Mouse (Mus musculus): Measurements from ENCODE around the gene Arl6. TPM values are rescaled to one million over a fixed set of nuclear protein-coding genes. Genes with fewer than 3 reads are reported as not detected.

The Arl6 gene
- polyA plus RNA-seq, 1 experiment from 2014 or later, result 22.6 TPM

DNA sequence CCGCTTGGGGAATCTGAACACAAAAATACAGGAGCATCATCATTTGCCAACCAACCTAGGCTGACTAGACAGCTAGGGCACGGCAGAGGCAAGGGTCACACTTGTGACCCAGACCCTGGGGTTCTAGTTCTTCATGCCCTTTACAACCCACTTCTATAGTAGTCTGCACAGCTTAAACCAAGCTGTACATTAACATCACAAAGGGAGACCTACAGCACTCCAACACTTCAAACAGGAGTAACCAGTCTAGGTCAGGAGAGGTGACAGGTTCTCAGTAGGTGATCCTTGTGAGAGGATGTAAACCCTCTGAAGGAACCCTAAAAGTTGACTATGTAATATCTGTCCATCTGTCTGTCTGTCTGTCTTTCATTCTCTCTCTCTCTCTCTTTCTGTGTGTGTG is 73.6 kb downstream of the Arl6 start:
- no peak overlapping the region for H3K27ac ChIP-seq (ENCODE audit: poor library complexity, severe bottlenecking)
- no peak overlapping the region for H3K9ac ChIP-seq
- H3K27me3 ChIP-seq (replicated peaks), result no peaks in the 10 kb centered on the region
- ATAC-seq (ENCODE audit: insufficient number of reproducible peaks, low FRiP score), result no peak
- H3K9me3 ChIP-seq (replicated peaks), result no peaks in the 10 kb centered on the region
- peaks cover 43% of the 10 kb centered on the region for H3K4me1 ChIP-seq (replicated peaks)
- no peak overlapping the region for H3K4me2 ChIP-seq
- peaks cover 13% of the 10 kb centered on the region for H3K36me3 ChIP-seq
- no peak overlapping the region for H3K4me3 ChIP-seq
- WGBS, result 86% methylated on average over 2 of the region's 2 CpGs

DNA sequence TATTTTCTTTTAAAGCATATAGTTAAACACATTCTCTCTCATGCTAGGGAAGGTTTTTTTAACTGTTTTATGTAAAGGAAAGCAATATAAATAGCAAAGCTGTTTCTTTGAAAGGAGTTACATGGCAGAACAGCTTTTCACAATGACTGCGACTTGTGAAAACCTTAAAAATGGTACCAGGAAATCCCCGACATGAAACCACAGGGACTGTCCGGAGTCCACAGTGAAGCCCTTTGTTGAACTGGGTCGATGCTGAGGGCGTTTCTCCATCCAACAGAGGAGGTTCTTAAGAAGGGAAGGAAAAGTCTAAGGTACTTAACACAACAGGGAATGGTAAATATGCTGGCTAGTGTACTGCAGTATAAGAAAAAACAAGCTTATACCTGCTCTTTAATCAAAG is 75.2 kb downstream of the Arl6 start:
- WGBS, result 82% methylated on average over 5 of the region's 5 CpGs
- H3K4me3 ChIP-seq, result no peak overlapping the region
- no peak for ATAC-seq (ENCODE audit: insufficient number of reproducible peaks, low FRiP score)
- H3K27me3 ChIP-seq (replicated peaks), result no peaks in the 10 kb centered on the region
- no peak overlapping the region for H3K9ac ChIP-seq
- peaks cover 23% of the 10 kb centered on the region for H3K36me3 ChIP-seq
- no peak overlapping the region for H3K4me2 ChIP-seq
- no peaks in the 10 kb centered on the region for H3K9me3 ChIP-seq (replicated peaks)
- no peak overlapping the region for H3K27ac ChIP-seq (ENCODE audit: poor library complexity, severe bottlenecking)
- H3K4me1 ChIP-seq (replicated peaks), result peaks cover 30% of the 10 kb centered on the region

Other genes starting within 250 kb of the Arl6 start
- gene Gabrr3, start 232.1 kb downstream of the Arl6 start, polyA plus RNA-seq (2016; fragmentation: Nextera tagmentation; extraction: Ambion mirVana), result not detected in 2 replicates
- 27.9 and 28.3 TPM in 2 replicates for gene Riox2, start 167.6 kb downstream of the Arl6 start, polyA plus RNA-seq (2016; fragmentation: Nextera tagmentation; extraction: Ambion mirVana)
- gene Crybg3, start 38.4 kb downstream of the Arl6 start, polyA plus RNA-seq (2016; fragmentation: Nextera tagmentation; extraction: Ambion mirVana), result 18.9 and 22.3 TPM in 2 replicates

Measured in heart, embryonic 12.5 days (tissue).